21 mouse cellular contexts compared by ENCODE assay signal in the genomic region with DNA sequence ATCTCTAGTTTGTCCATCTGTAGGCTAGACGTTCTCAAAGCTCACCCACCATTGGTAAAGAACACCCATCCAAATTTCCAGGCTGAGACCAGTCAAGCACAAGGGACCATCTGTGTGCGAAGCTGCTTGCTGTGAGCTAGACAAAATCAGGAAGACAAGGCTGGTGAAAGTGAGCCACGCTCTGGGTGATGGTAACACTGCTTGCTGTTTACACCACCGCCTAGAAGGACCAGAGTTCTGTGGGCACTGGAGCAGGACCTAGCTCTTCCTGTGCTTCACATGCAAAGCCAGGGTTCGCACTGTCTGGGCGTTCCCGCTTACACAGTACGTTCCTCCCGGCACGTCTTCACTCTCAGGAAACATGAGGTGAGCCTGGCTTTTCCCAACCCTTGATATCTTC. TPM values are rescaled to one million over a fixed set of nuclear protein-coding genes. Genes with fewer than 3 reads are reported as not detected.
DNase-seq lines count a peak whose midpoint lies in the region; ATAC-seq and TF ChIP-seq lines count a peak whose summit lies in the region.
"Had no signal": no experiment of that assay in that cellular context is flagged by ENCODE, and none has a peak within 500 bp of the region (broad histone marks: within the 10 kb centered on the region; RNA-seq: fewer than 3 reads in every experiment).

No protein-coding gene starts in this region.

- H3K79me2 ChIP-seq in MEL (ENCODE audit: control insufficient read depth, insufficient read depth, low read length, poor library complexity) = peaks cover 5% of the 10 kb centered on the region; the same call in 1 of the 2 replicates

- ATAC-seq in neutrophil, adult 5-6 weeks (ENCODE audit: extremely low read depth, insufficient number of reproducible peaks, low FRiP score, poor library complexity, severe bottlenecking) = peak; percentile 57; the same call in 1 of the 2 replicates
- no peak for ATAC-seq in midbrain, embryonic 16.5 days
- ATAC-seq: CD4-positive, CD25-positive, alpha-beta regulatory T cell, adult 4 months; forebrain, embryonic 14.5 days; intestine, embryonic 15.5 days; Patski had no signal

- H3K4me1 ChIP-seq in lung, adult 2 months (ENCODE audit: control insufficient read depth, insufficient read depth, low read length) = peaks cover 3% of the 10 kb centered on the region; the same call in 1 of the 2 replicates
- H3K4me1 ChIP-seq in MEL (ENCODE audit: control insufficient read depth in 1 of 2, insufficient read depth in 2 of 2, low read length in 2 of 2) = peaks cover 12 to 25% of the 10 kb centered on the region in 2 experiments
- H3K4me1 ChIP-seq in midbrain, embryonic 16.5 days (ENCODE audit: control insufficient read depth, insufficient read depth, low read length) = no peaks in the 10 kb centered on the region
- H3K4me1 ChIP-seq: heart, embryonic 15.5 days; intestine, embryonic 15.5 days; limb, embryonic 15.5 days; neural tube, embryonic 15.5 days had no signal

- no peak for TF ChIP-seq RAD21 in MEL (IDR thresholded peaks at IDR 0.05; ENCODE audit: low read depth, low read length)

- no peak for TF ChIP-seq EP300 in MEL (IDR thresholded peaks at IDR 0.05; ENCODE audit: low read depth in 1 of 2, low read length in 2 of 2)

- no peak overlapping the region for H3K4me2 ChIP-seq in midbrain, embryonic 16.5 days (ENCODE audit: low read length)
- H3K4me2 ChIP-seq: heart, embryonic 15.5 days; intestine, embryonic 15.5 days; limb, embryonic 15.5 days; midbrain, embryonic 11.5 days; neural tube, embryonic 15.5 days had no signal

- WGBS in lung, adult 2 months = 74% methylated on average over 10 of the region's 10 CpGs
- WGBS in midbrain, embryonic 16.5 days = 94% methylated on average over 10 of the region's 10 CpGs

- no peak for TF ChIP-seq CTCF in lung, adult 2 months (IDR thresholded peaks at IDR 0.05; ENCODE audit: insufficient read depth, low read length)
- no peak for TF ChIP-seq CTCF in MEL (IDR thresholded peaks at IDR 0.05 in 2 of 3, conservative IDR thresholded peaks at IDR 0.05 in 1 of 3; ENCODE audit: control insufficient read depth in 1 of 3, insufficient read depth in 1 of 3, low read depth in 2 of 3, low read length in 3 of 3, poor library complexity in 1 of 3, severe bottlenecking in 1 of 3)

- peak overlapping the region; percentile 16; the same call in 1 of the 2 replicates for H3K27ac ChIP-seq in MEL (ENCODE audit: control insufficient read depth, low read depth, low read length)
- H3K27ac ChIP-seq in midbrain, embryonic 16.5 days (ENCODE audit: low read length) = no peak overlapping the region
- H3K27ac ChIP-seq: gastrocnemius, adult 2 months; heart, embryonic 15.5 days; intestine, embryonic 15.5 days; kidney, postnatal 0 days; limb, embryonic 15.5 days; neural tube, embryonic 15.5 days had no signal

- H3K9ac ChIP-seq in MEL (ENCODE audit: control insufficient read depth, low read depth, low read length, poor library complexity, severe bottlenecking) = no peak overlapping the region
- no peak overlapping the region for H3K9ac ChIP-seq in midbrain, embryonic 16.5 days (ENCODE audit: low read depth, low read length)
- H3K9ac ChIP-seq: heart, embryonic 15.5 days; intestine, embryonic 15.5 days; limb, embryonic 15.5 days; neural tube, embryonic 15.5 days had no signal

- no peak overlapping the region for H3K4me3 ChIP-seq in lung, adult 2 months (replicated peaks; ENCODE audit: extremely low read depth, low read depth, low read length)
- H3K4me3 ChIP-seq in MEL (ENCODE audit: control insufficient read depth in 1 of 2, insufficient read depth in 1 of 2, low read depth in 2 of 2, low read length in 2 of 2) = no peak overlapping the region
- no peak overlapping the region for H3K4me3 ChIP-seq in midbrain, embryonic 16.5 days (ENCODE audit: low read depth, low read length)
- H3K4me3 ChIP-seq: gastrocnemius, adult 2 months; heart, embryonic 15.5 days; intestine, embryonic 15.5 days; limb, embryonic 15.5 days; neural tube, embryonic 15.5 days had no signal

- TF ChIP-seq POLR2A in lung, adult 2 months (IDR thresholded peaks at IDR 0.05; ENCODE audit: borderline replicate concordance, extremely low read depth, low read depth, low read length) = no peak
- no peak for TF ChIP-seq POLR2A in MEL (IDR thresholded peaks at IDR 0.05; ENCODE audit: control insufficient read depth in 1 of 2, insufficient read depth in 1 of 2, low read depth in 1 of 2, low read length in 2 of 2, poor library complexity in 1 of 2)

- peak; percentile 13 for DNase-seq in lung, postnatal 36 days
- no peak for DNase-seq in lung, adult 2 months
- DNase-seq in MEL (ENCODE audit: low read depth, low spot score) = no peak
- peak; percentile 76 for DNase-seq in cerebellum, adult 9-10 months
- no peak for DNase-seq in urinary bladder, postnatal 4 days (ENCODE audit: low spot score in 2 of 2)
- DNase-seq: embryo, embryonic 11 days; gastrocnemius, adult 2 months; heart, adult 11 months; layer of hippocampus, adult 9-11 months; retina, postnatal 1 day had no signal

- H3K36me3 ChIP-seq in MEL (ENCODE audit: control insufficient read depth in 1 of 2, insufficient read depth in 2 of 2, low read length in 2 of 2) = peaks cover 0 to 16% of the 10 kb centered on the region in 2 experiments; a peak in 2 of 4 replicates
- no peaks in the 10 kb centered on the region for H3K36me3 ChIP-seq in midbrain, embryonic 16.5 days (ENCODE audit: control insufficient read depth, insufficient read depth, low read length)
- H3K36me3 ChIP-seq: heart, embryonic 15.5 days; intestine, embryonic 15.5 days; limb, embryonic 15.5 days; neural tube, embryonic 15.5 days had no signal

- no peaks in the 10 kb centered on the region for H3K9me3 ChIP-seq in MEL (replicated peaks; ENCODE audit: insufficient read depth, low read length)
- H3K9me3 ChIP-seq in midbrain, embryonic 16.5 days (replicated peaks; ENCODE audit: control insufficient read depth, low read length, poor library complexity, severe bottlenecking) = no peaks in the 10 kb centered on the region
- H3K9me3 ChIP-seq: heart, embryonic 15.5 days; intestine, embryonic 15.5 days; limb, embryonic 15.5 days; neural tube, embryonic 15.5 days had no signal

- H3K27me3 ChIP-seq in MEL (ENCODE audit: control insufficient read depth in 1 of 2, insufficient read depth in 2 of 2, low read length in 2 of 2) = no peaks in the 10 kb centered on the region
- H3K27me3 ChIP-seq in midbrain, embryonic 16.5 days (ENCODE audit: control insufficient read depth, insufficient read depth, low read depth, low read length) = no peaks in the 10 kb centered on the region
- H3K27me3 ChIP-seq: heart, embryonic 15.5 days; intestine, embryonic 15.5 days; limb, embryonic 15.5 days; neural tube, embryonic 15.5 days; Patski had no signal

TF ChIP-seq in MEL, 35 proteins besides CTCF, POLR2A, EP300 and RAD21:
- no peak for TF ChIP-seq ELF1 (IDR thresholded peaks at IDR 0.05; ENCODE audit: low read depth, low read length)
- TF ChIP-seq BHLHE40 (IDR thresholded peaks at IDR 0.05; ENCODE audit: borderline replicate concordance, low read depth, low read length) = no peak
- TF ChIP-seq GATA1 (IDR thresholded peaks at IDR 0.05; ENCODE audit: low read depth, low read length) = no peak
- no peak for TF ChIP-seq CHD1 (IDR thresholded peaks at IDR 0.05; ENCODE audit: low read depth, low read length)
- TF ChIP-seq MYB (IDR thresholded peaks at IDR 0.05; ENCODE audit: low read depth, low read length) = no peak
- no peak for TF ChIP-seq KAT2A (conservative IDR thresholded peaks at IDR 0.05; ENCODE audit: low read depth, low read length)
- TF ChIP-seq ETS1 (IDR thresholded peaks at IDR 0.05; ENCODE audit: low read depth, low read length) = no peak
- no peak for TF ChIP-seq SIN3A (IDR thresholded peaks at IDR 0.05; ENCODE audit: low read length)
- no peak for TF ChIP-seq HCFC1 (IDR thresholded peaks at IDR 0.05; ENCODE audit: low read depth, low read length)
- no peak for TF ChIP-seq ZKSCAN1 (IDR thresholded peaks at IDR 0.05; ENCODE audit: low read depth, low read length)
- TF ChIP-seq MXI1 (IDR thresholded peaks at IDR 0.05; ENCODE audit: low read depth, low read length) = no peak
- no peak for TF ChIP-seq TBP (IDR thresholded peaks at IDR 0.05; ENCODE audit: low read depth, low read length)
- no peak for TF ChIP-seq USF2 (IDR thresholded peaks at IDR 0.05; ENCODE audit: borderline replicate concordance in 1 of 2, insufficient read depth in 1 of 2, low read depth in 1 of 2, low read length in 2 of 2)
- no peak for TF ChIP-seq JUND (IDR thresholded peaks at IDR 0.05; ENCODE audit: low read depth, low read length)

RNA-seq across cellular contexts. Expression of gene St6galnac3, which starts 42.7 kb away (rescaled TPM):
- 4.4 and 8.4 TPM in 2 replicates for polyA plus RNA-seq in lung, adult 2 months (2012; rRNA removed)
- total RNA-seq in MEL (2012; rRNA removed) = 7.8 and 10.0 TPM in 2 replicates
- 10 to 100 TPM in 1 of 2 experiments, not detected in 1; 11.4 TPM for polyA plus RNA-seq in MEL (2012; ENCODE audit: insufficient read depth in 1 of 2, insufficient read length in 2 of 2, low read depth in 1 of 2, low replicate concordance in 2 of 2, missing spikeins in 1 of 2)
- 6.8 and 9.2 TPM in 2 replicates for total RNA-seq in neutrophil, adult 5-6 weeks (2017)
- polyA plus RNA-seq in midbrain, embryonic 16.5 days (2015; fragmentation: Nextera tagmentation; extraction: Ambion mirVana) = 19.1 and 21.5 TPM in 2 replicates

Comparison
In these comparisons a context has a peak if more than half of its experiments do, and no peak if none do; other contexts are left out.
1. DNase-seq: peak in lung, postnatal 36 days (single experiment) and cerebellum, adult 9-10 months (single experiment); none in lung, adult 2 months (single experiment), MEL (single experiment) and urinary bladder, postnatal 4 days (0 of 2).